Mouse (Mus musculus) mouse trophoblast stem cell (cell line): ENCODE measurements around the gene Cyp2j8.
"Not testable (repeated sequence)": the region's sequence is repeated elsewhere in the genome, so short reads cannot be mapped to it uniquely, and the experiment has no call there.

Experiments used
- in situ Hi-C, 2 experiments: fragments of 300-500 bp; cut with MseI, MboI; formaldehyde crosslinking; loops; 2 replicates in 1 of 2; 3 replicates in 1 of 2; pipeline ENCODE4 v1.15.1; 2025

Gene Cyp2j8

DNA sequence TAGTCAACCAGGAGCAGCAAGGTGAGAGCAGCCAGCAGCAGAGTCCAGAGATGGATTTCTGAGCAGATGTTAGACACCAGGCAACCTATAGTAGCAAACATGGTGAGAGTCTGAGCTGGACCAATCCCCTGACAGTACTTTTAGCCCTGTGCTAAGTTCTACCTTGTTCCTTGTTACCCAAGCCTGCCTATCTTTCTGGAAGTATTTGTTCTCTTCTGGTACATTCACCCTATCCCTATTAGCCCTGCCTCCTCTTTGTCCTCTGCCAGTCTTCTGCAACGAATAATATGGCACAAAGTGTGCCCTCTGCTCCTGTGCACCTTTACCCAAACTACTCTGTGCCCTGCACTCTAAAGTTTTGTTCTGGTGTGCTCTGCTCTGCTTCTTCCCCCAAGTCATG is at the start of gene Cyp2j8:
Cyp2j8 (minus strand) TSS at position 101 of the 400 bp plus-strand sequence.
- in situ Hi-C loops, result no loop called here

GRCm38 (mm10) chr4:96553133-96553819 is 46.1 kb upstream of the Cyp2j8 start, which contains the start of gene Cyp2j6:
Gene Cyp2j6 (minus strand): TSS chr4:96553661.
- in situ Hi-C loops, result no loop called here

DNA sequence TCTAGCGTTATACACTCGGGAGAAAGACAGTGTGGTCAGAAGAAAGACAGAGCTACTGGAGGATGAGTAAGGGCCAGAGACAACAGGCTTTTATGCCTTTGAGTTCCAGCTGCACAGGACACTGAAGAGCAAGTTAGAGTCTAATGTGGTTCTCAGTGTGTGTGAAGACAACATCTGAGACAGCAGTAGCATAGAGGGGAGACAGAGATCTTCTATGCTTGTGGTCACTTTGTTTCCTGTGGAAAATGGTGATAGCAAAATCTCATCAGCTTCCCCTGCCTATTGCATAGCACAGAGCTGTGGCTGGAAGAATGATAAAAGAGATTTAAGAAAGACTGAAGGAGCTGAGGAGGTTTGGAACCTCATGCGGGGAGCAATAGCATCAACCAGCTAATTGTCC is 44.4 kb upstream of the Cyp2j8 start:
- in situ Hi-C loops, result no loop called here

- in situ Hi-C loops, result no loop called here
These were observed 38.8 kb upstream of the Cyp2j8 start for GRCm38 (mm10) chr4:96545976-96546375.

- in situ Hi-C loops, result no loop called here
These were observed 18.6 kb upstream of the Cyp2j8 start for GRCm38 (mm10) chr4:96525772-96526171.

DNA sequence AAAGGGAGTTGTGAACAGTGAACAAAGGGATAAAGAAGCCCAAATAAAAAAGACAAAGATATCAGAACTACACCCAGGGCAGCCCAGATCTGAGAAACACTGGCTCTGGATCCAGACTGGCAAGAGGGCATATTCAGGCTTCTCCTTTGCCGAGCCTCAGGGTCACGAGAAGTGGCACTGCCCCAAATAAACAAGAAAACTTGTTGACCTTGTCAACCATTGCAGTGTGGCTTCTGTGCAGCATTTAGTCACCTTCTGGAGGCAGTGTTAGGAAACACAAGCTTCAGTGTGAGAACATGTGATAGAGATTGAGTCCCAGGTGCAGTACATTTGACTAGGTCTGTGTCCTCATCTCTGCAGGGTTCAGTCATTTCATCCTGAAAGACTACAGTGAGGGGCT is 15.1 kb upstream of the Cyp2j8 start:
- in situ Hi-C loops, result no loop called here

DNA sequence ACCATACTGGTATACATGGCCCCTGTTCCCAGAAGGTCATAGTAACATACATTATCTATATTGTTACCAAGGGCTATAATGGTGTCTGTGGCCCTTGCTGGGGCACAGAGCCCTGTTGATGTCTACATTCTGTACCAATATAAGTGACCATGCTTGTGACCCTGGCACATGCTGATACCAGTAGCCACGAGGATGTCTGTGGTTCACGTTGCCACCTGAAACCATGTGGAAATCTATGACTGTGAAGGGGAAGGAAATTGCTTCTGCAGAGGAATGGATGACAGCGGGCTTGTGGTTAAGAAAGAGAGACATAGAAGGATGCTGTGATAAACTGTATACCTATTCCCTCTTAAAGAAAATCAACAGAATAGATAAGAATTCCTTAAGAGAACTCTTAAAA is 2.9 kb upstream of the Cyp2j8 start:
- in situ Hi-C loops, result no loop called here

GRCm38 (mm10) chr4:96463311-96464060 is 43.7 kb downstream of the Cyp2j8 start:
- in situ Hi-C loops, result not testable (repeated sequence)
